Mouse (Mus musculus) left cerebral cortex, adult 18-20 months (tissue): Measurements from ENCODE around the gene Cga. TPM values are rescaled to one million over a fixed set of nuclear protein-coding genes. Genes with fewer than 3 reads are reported as not detected.

ENCODE experiments used
- total RNA-seq, 2 experiments: library from RNA; stranded (reverse); gene quantifications; 2 replicates each; pipeline ENCODE4 v1.2.3; 2021

Gene Cga
- total RNA-seq, 2 experiments from 2014 or later: not detected

Other genes with a start within 250 kb of the Cga start
- 10 to 100 TPM; 16.7 to 19.4 TPM for gene Slc35a1, start 206.3 kb upstream of the Cga start, total RNA-seq
- 1 to 10 TPM; 1.5 to 2.0 TPM for gene Cfap206, start 163.6 kb upstream of the Cga start, total RNA-seq
- not detected for gene Gm136, start 137.5 kb upstream of the Cga start, total RNA-seq
- 10 to 100 TPM; 21.3 to 22.1 TPM for gene Smim8, start 115.4 kb upstream of the Cga start, total RNA-seq
- 10 to 100 TPM; 26.5 to 27.5 TPM for gene Zfp292, start 10.8 kb upstream of the Cga start, total RNA-seq